12 mouse cellular contexts compared by ENCODE assay signal in genomic region chr11:8916081-8916671, GRCm38 (mm10). TPM values are rescaled to one million over a fixed set of nuclear protein-coding genes. Genes with fewer than 3 reads are reported as not detected.
DNase-seq lines count a peak whose midpoint lies in the region; ATAC-seq and TF ChIP-seq lines count a peak whose summit lies in the region.
"Had no signal": no experiment of that assay in that cellular context is flagged by ENCODE, and none has a peak within 500 bp of the region (broad histone marks: within the 10 kb centered on the region; RNA-seq: fewer than 3 reads in every experiment).

No protein-coding gene starts in this region.

- no peak overlapping the region for H3K9ac ChIP-seq in hindbrain, embryonic 13.5 days
- no peak overlapping the region for H3K9ac ChIP-seq in neural tube, embryonic 15.5 days (replicated peaks)
- H3K9ac ChIP-seq: heart, embryonic 13.5 days had no signal

- H3K27ac ChIP-seq in layer of hippocampus, adult 2 months = no peak overlapping the region
- no peak overlapping the region for H3K27ac ChIP-seq in hindbrain, embryonic 13.5 days
- no peak overlapping the region for H3K27ac ChIP-seq in neural tube, embryonic 15.5 days (replicated peaks)
- H3K27ac ChIP-seq: heart, embryonic 13.5 days had no signal

- 49% methylated on average over 8 of the region's 8 CpGs for WGBS in hindbrain, embryonic 13.5 days
- whole genome bisulfite sequencing in neural tube, embryonic 15.5 days = 54% methylated on average over 8 of the region's 8 CpGs

- TF ChIP-seq CTCF in layer of hippocampus, adult 2 months (conservative IDR thresholded peaks at IDR 0.05) = no peak

- intact Hi-C loops in heart, postnatal 14 days (cut with DNase I) = no loop called here

- H3K4me1 ChIP-seq in hindbrain, embryonic 13.5 days (replicated peaks) = peaks cover 4% of the 10 kb centered on the region
- no peaks in the 10 kb centered on the region for H3K4me1 ChIP-seq in neural tube, embryonic 15.5 days
- H3K4me1 ChIP-seq: heart, embryonic 13.5 days had no signal

- H3K4me3 ChIP-seq in layer of hippocampus, adult 2 months = no peak overlapping the region
- no peak overlapping the region for H3K4me3 ChIP-seq in hindbrain, embryonic 13.5 days
- H3K4me3 ChIP-seq in neural tube, embryonic 15.5 days (replicated peaks) = no peak overlapping the region
- H3K4me3 ChIP-seq: heart, embryonic 13.5 days had no signal

- peak; percentile 95 for ATAC-seq in hindbrain, embryonic 13.5 days (ENCODE audit: low FRiP score)
- peak; percentile 79 for ATAC-seq in neural tube, embryonic 15.5 days (ENCODE audit: low FRiP score)

- H3K36me3 ChIP-seq in hindbrain, embryonic 13.5 days = no peaks in the 10 kb centered on the region
- no peaks in the 10 kb centered on the region for H3K36me3 ChIP-seq in neural tube, embryonic 15.5 days
- H3K36me3 ChIP-seq: heart, embryonic 13.5 days had no signal

- peak; percentile 6 for DNase-seq in layer of hippocampus, postnatal 36 days
- DNase-seq in layer of hippocampus, adult 2 months (ENCODE audit: low spot score in 2 of 2) = no peak
- DNase-seq in cerebellum, postnatal 14 days = peak; percentile 81 to 86
- no peak for DNase-seq in heart, postnatal 14 days
- DNase-seq in lung, postnatal 25 days (ENCODE audit: low spot score) = no peak
- DNase-seq in heart, adult 8-10 months (ENCODE audit: low spot score) = no peak
- DNase-seq: kidney, adult 2 months; right cerebral cortex, postnatal 25 days had no signal

- H3K27me3 ChIP-seq in hindbrain, embryonic 13.5 days = no peaks in the 10 kb centered on the region
- H3K27me3 ChIP-seq in neural tube, embryonic 15.5 days (replicated peaks) = no peaks in the 10 kb centered on the region
- H3K27me3 ChIP-seq: heart, embryonic 13.5 days had no signal

- H3K4me2 ChIP-seq in hindbrain, embryonic 13.5 days = peak overlapping the region; percentile 23; the same call in 1 of the 2 replicates
- H3K4me2 ChIP-seq in neural tube, embryonic 15.5 days = no peak overlapping the region
- H3K4me2 ChIP-seq: heart, embryonic 13.5 days had no signal

- H3K9me3 ChIP-seq in hindbrain, embryonic 13.5 days = no peaks in the 10 kb centered on the region
- H3K9me3 ChIP-seq in neural tube, embryonic 15.5 days (replicated peaks) = no peaks in the 10 kb centered on the region
- H3K9me3 ChIP-seq: heart, embryonic 13.5 days had no signal

RNA-seq across cellular contexts. Expression of gene Pkd1l1, which starts 56.9 kb away (rescaled TPM):
- total RNA-seq in layer of hippocampus, postnatal 36 days (2021) = under 1 TPM in 1 of 2 experiments, not detected in 1; 0.07 TPM
- under 1 TPM in 1 of 2 experiments, not detected in 1; 0.05 TPM for total RNA-seq in layer of hippocampus, adult 2 months (2021)
- 0.08 and 0.10 TPM in 2 replicates for polyA plus RNA-seq in hindbrain, embryonic 13.5 days (2015; fragmentation: Nextera tagmentation; extraction: Ambion mirVana)
- 0.10 and 0.20 TPM in 2 replicates for polyA plus RNA-seq in neural tube, embryonic 15.5 days (2015; fragmentation: Nextera tagmentation; extraction: Ambion mirVana)
- under 1 TPM; 0.05 TPM for total RNA-seq in heart, postnatal 14 days (2021)
- not detected for total RNA-seq in heart, adult 8-10 months (2022)
- total RNA-seq: monocyte, adult 5-6 weeks had no signal

Comparison
In these comparisons a context has a peak if more than half of its experiments do, and no peak if none do; other contexts are left out.
1. DNase-seq: peak in layer of hippocampus, postnatal 36 days (2 of 2) and cerebellum, postnatal 14 days (2 of 2); none in layer of hippocampus, adult 2 months (0 of 2), heart, postnatal 14 days (0 of 2), lung, postnatal 25 days (single experiment) and heart, adult 8-10 months (single experiment).